Mouse (Mus musculus): ENCODE data around the gene Dop1a. TPM values are rescaled to one million over a fixed set of nuclear protein-coding genes. Genes with fewer than 3 reads are reported as not detected.

The Dop1a gene
- polyA plus RNA-seq, 1 experiment from 2014 or later: 34.1 TPM

Other genes with a start within 250 kb of the Dop1a start
- gene Ube2cbp, start 2.2 kb upstream of the Dop1a start, polyA plus RNA-seq (2015; fragmentation: Nextera tagmentation; extraction: Ambion mirVana): 7.8 and 8.1 TPM in 2 replicates
- 32.8 and 36.7 TPM in 2 replicates for gene Pgm3, start 104.7 kb downstream of the Dop1a start, polyA plus RNA-seq (2015; fragmentation: Nextera tagmentation; extraction: Ambion mirVana)
- 22.3 and 30.9 TPM in 2 replicates for gene Rwdd2a, start 104.8 kb downstream of the Dop1a start, polyA plus RNA-seq (2015; fragmentation: Nextera tagmentation; extraction: Ambion mirVana)
- 44.8 and 51.5 TPM in 2 replicates for gene Me1, start 228.8 kb downstream of the Dop1a start, polyA plus RNA-seq (2015; fragmentation: Nextera tagmentation; extraction: Ambion mirVana)